Mouse (Mus musculus): ENCODE data around the gene Atp5l. TPM values are rescaled to one million over a fixed set of nuclear protein-coding genes. Genes with fewer than 3 reads are reported as not detected.

Atp5l gene
- polyA plus RNA-seq, 1 experiment from 2014 or later, result 937 TPM

DNA sequence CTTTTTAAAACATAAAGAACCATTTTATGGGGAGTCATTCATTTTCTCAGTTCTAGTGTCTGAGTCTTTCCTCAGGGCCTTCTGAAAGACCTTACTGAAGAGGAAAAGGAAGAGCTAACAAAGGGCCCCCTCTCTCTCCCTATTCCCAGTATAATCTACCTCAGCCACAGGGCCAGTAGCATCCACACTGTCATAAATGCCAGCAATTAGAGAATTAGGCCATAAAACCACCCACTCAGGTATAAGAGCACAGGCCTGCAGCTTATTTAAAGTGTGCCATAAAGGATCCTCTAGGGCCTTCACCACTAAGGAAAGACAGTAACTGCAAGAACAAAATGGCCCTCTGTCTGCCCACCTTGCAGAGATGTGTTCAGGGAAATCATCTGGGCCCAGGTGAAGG lies 46.3 kb downstream of the Atp5l start:
- Histone ChIP-seq H3K4me1 (ENCODE audit: control insufficient read depth, insufficient read depth, low read length) (peaks cover 53% of the 10 kb centered on the region), H3K36me3 (ENCODE audit: control insufficient read depth, insufficient read depth, low read length) (no peaks in the 10 kb centered on the region), H3K9ac (ENCODE audit: low read depth, low read length) (no peak overlapping the region), H3K27me3 (replicated peaks; ENCODE audit: control insufficient read depth, insufficient read depth, low read length) (no peaks in the 10 kb centered on the region), H3K27ac (ENCODE audit: low read length) (no peak overlapping the region; the same call in 1 of the 2 replicates), H3K4me3 (ENCODE audit: low read length) (no peak overlapping the region), H3K4me2 (ENCODE audit: low read depth, low read length) (no peak overlapping the region), H3K9me3 (ENCODE audit: control insufficient read depth, low read length) (no peaks in the 10 kb centered on the region)
- peak; percentile 60 for ATAC-seq

- H3K9ac ChIP-seq (ENCODE audit: low read depth, low read length), result no peak overlapping the region
- no peak overlapping the region for H3K4me2 ChIP-seq (ENCODE audit: low read depth, low read length)
- peaks cover 47% of the 10 kb centered on the region for H3K4me1 ChIP-seq (ENCODE audit: control insufficient read depth, insufficient read depth, low read length)
- no peaks in the 10 kb centered on the region for H3K9me3 ChIP-seq (ENCODE audit: control insufficient read depth, low read length)
- no peaks in the 10 kb centered on the region for H3K27me3 ChIP-seq (replicated peaks; ENCODE audit: control insufficient read depth, insufficient read depth, low read length)
- H3K4me3 ChIP-seq (ENCODE audit: low read length), result no peak overlapping the region
- H3K27ac ChIP-seq (ENCODE audit: low read length), result peak overlapping the region; percentile 36; the same call in 1 of the 2 replicates
- ATAC-seq, result no peak; the same call in 1 of the 2 replicates
- no peaks in the 10 kb centered on the region for H3K36me3 ChIP-seq (ENCODE audit: control insufficient read depth, insufficient read depth, low read length)
- WGBS, result 39% methylated on average over 5 of the region's 5 CpGs
These were observed 46.9 kb downstream of the Atp5l start for GRCm38 (mm10) chr9:44873665-44874064.

GRCm38 (mm10) chr9:44868336-44869094 lies 52.0 kb downstream of the Atp5l start:
- Histone ChIP-seq H3K4me3 (ENCODE audit: low read length) (no peak overlapping the region), H3K27me3 (replicated peaks; ENCODE audit: control insufficient read depth, insufficient read depth, low read length) (no peaks in the 10 kb centered on the region), H3K9me3 (ENCODE audit: control insufficient read depth, low read length) (no peaks in the 10 kb centered on the region), H3K36me3 (ENCODE audit: control insufficient read depth, insufficient read depth, low read length) (0 out of 2 replicates have a peak, but pooled peaks cover 3% of the 10 kb centered on the region), H3K4me2 (ENCODE audit: low read depth, low read length) (no peak overlapping the region), H3K9ac (ENCODE audit: low read depth, low read length) (no peak overlapping the region), H3K4me1 (ENCODE audit: control insufficient read depth, insufficient read depth, low read length) (peaks cover 23% of the 10 kb centered on the region), H3K27ac (ENCODE audit: low read length) (no peak overlapping the region)
- no peak for ATAC-seq
- WGBS, result 82% methylated on average over 13 of the region's 13 CpGs

- Histone ChIP-seq H3K27me3 (replicated peaks; ENCODE audit: control insufficient read depth, insufficient read depth, low read length) (no peaks in the 10 kb centered on the region), H3K9ac (ENCODE audit: low read depth, low read length) (no peak overlapping the region), H3K4me2 (ENCODE audit: low read depth, low read length) (no peak overlapping the region), H3K36me3 (ENCODE audit: control insufficient read depth, insufficient read depth, low read length) (0 out of 2 replicates have a peak, but pooled peaks cover 3% of the 10 kb centered on the region), H3K4me3 (ENCODE audit: low read length) (no peak overlapping the region), H3K27ac (ENCODE audit: low read length) (no peak overlapping the region), H3K4me1 (ENCODE audit: control insufficient read depth, insufficient read depth, low read length) (peaks cover 16% of the 10 kb centered on the region), H3K9me3 (ENCODE audit: control insufficient read depth, low read length) (no peaks in the 10 kb centered on the region)
- 78% methylated on average over 3 of the region's 3 CpGs for WGBS
- no peak for ATAC-seq
These were observed 52.9 kb downstream of the Atp5l start for GRCm38 (mm10) chr9:44867664-44868063.

DNA sequence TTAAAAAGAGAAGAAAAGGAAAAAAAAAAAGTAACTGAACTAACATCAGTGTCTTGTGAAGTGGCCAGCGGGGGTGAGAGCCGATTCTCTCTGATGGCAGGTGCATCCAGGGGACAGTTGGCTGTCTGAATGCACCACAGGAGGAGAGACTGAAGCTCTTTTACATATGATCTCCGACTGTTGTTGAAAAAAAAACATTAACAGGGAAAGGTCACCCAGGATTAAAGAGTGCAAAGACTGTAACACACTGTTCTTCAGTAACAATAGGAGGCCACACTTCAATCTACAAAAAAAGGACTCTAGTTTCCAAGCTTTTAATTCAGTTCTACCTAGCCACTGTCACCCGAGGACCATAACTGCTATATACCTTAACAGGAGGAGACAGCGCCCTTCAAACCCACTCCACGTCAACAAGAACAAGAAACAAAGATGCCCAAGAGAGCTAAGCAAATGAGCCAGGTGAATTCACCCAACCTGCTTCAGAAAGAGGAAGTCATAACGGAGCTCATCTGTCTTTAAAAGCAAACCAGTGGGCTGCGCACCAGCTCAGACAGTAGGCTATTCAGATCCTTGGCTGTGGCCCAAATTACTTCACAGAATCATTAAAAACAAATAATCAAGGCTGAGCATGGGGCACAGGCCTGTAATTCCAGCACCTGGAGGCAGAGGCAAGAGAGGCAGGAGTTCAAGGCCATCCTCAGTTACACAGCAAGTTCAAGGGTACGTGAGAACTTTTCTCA lies 53.9 kb downstream of the Atp5l start:
- peak; percentile 64 for ATAC-seq
- Histone ChIP-seq H3K4me3 (ENCODE audit: low read length) (no peak overlapping the region), H3K4me1 (ENCODE audit: control insufficient read depth, insufficient read depth, low read length) (peaks cover 14% of the 10 kb centered on the region), H3K27me3 (replicated peaks; ENCODE audit: control insufficient read depth, insufficient read depth, low read length) (no peaks in the 10 kb centered on the region), H3K27ac (ENCODE audit: low read length) (0 out of 2 replicates have a peak overlapping the region, but pooled peaks have one; percentile 15), H3K36me3 (ENCODE audit: control insufficient read depth, insufficient read depth, low read length) (peaks cover 3% of the 10 kb centered on the region; the same call in 1 of the 2 replicates), H3K9ac (ENCODE audit: low read depth, low read length) (no peak overlapping the region), H3K4me2 (ENCODE audit: low read depth, low read length) (0 out of 2 replicates have a peak overlapping the region, but pooled peaks have one; percentile 2), H3K9me3 (ENCODE audit: control insufficient read depth, low read length) (no peaks in the 10 kb centered on the region)
- WGBS, result 61% methylated on average over 9 of the region's 9 CpGs

Other genes starting within 250 kb of the Atp5l start
- gene Treh, start 247.5 kb downstream of the Atp5l start, polyA plus RNA-seq (2015; fragmentation: Nextera tagmentation; extraction: Ambion mirVana), result 0.09 and 0.16 TPM in 2 replicates
- 12.9 and 14.4 TPM in 2 replicates for gene Phldb1, start 185.5 kb downstream of the Atp5l start, polyA plus RNA-seq (2015; fragmentation: Nextera tagmentation; extraction: Ambion mirVana)
- 187 and 196 TPM in 2 replicates for gene Arcn1, start 152.9 kb downstream of the Atp5l start, polyA plus RNA-seq (2015; fragmentation: Nextera tagmentation; extraction: Ambion mirVana)
- 68.1 and 71.4 TPM in 2 replicates for gene Ift46, start 152.8 kb downstream of the Atp5l start, polyA plus RNA-seq (2015; fragmentation: Nextera tagmentation; extraction: Ambion mirVana)
- gene Tmem25, start 121.4 kb downstream of the Atp5l start, polyA plus RNA-seq (2015; fragmentation: Nextera tagmentation; extraction: Ambion mirVana), result 5.9 and 7.0 TPM in 2 replicates
- gene Ttc36, start 117.7 kb downstream of the Atp5l start, polyA plus RNA-seq (2015; fragmentation: Nextera tagmentation; extraction: Ambion mirVana), result 3.5 and 5.8 TPM in 2 replicates
- 5.3 and 7.7 TPM in 2 replicates for gene Kmt2a, start 39.4 kb downstream of the Atp5l start, polyA plus RNA-seq (2015; fragmentation: Nextera tagmentation; extraction: Ambion mirVana)
- gene Ube4a, start 44.9 kb upstream of the Atp5l start, polyA plus RNA-seq (2015; fragmentation: Nextera tagmentation; extraction: Ambion mirVana), result 23.0 and 23.9 TPM in 2 replicates
- 1.1 and 1.2 TPM in 2 replicates for gene Cd3g, start 59.7 kb upstream of the Atp5l start, polyA plus RNA-seq (2015; fragmentation: Nextera tagmentation; extraction: Ambion mirVana)
- not detected in 2 replicates for gene Cd3d, start 61.0 kb upstream of the Atp5l start, polyA plus RNA-seq (2015; fragmentation: Nextera tagmentation; extraction: Ambion mirVana)
- 0.71 and 1.1 TPM in 2 replicates for gene Cd3e, start 88.9 kb upstream of the Atp5l start, polyA plus RNA-seq (2015; fragmentation: Nextera tagmentation; extraction: Ambion mirVana)
- gene Mpzl2, start 119.1 kb upstream of the Atp5l start, polyA plus RNA-seq (2015; fragmentation: Nextera tagmentation; extraction: Ambion mirVana), result 25.7 and 29.1 TPM in 2 replicates
- gene Mpzl3, start 134.4 kb upstream of the Atp5l start, polyA plus RNA-seq (2015; fragmentation: Nextera tagmentation; extraction: Ambion mirVana), result 6.2 and 7.0 TPM in 2 replicates
- 100 and 102 TPM in 2 replicates for gene Jaml, start 158.4 kb upstream of the Atp5l start, polyA plus RNA-seq (2015; fragmentation: Nextera tagmentation; extraction: Ambion mirVana)
- 1.9 and 2.1 TPM in 2 replicates for gene Scn2b, start 197.0 kb upstream of the Atp5l start, polyA plus RNA-seq (2015; fragmentation: Nextera tagmentation; extraction: Ambion mirVana)
- 0.13 and 0.15 TPM in 2 replicates for gene Scn4b, start 217.7 kb upstream of the Atp5l start, polyA plus RNA-seq (2015; fragmentation: Nextera tagmentation; extraction: Ambion mirVana)

Data from intestine, embryonic 16.5 days (tissue).